Mouse (Mus musculus): Measurements from ENCODE around the gene Brinp1. TPM values are rescaled to one million over a fixed set of nuclear protein-coding genes. Genes with fewer than 3 reads are reported as not detected.
A peak's percentile ranks its signal among the peaks of the same experiment; 100 is the strongest.

Gene Brinp1
- polyA plus RNA-seq, 1 experiment from 2014 or later: 0.15 TPM

DNA sequence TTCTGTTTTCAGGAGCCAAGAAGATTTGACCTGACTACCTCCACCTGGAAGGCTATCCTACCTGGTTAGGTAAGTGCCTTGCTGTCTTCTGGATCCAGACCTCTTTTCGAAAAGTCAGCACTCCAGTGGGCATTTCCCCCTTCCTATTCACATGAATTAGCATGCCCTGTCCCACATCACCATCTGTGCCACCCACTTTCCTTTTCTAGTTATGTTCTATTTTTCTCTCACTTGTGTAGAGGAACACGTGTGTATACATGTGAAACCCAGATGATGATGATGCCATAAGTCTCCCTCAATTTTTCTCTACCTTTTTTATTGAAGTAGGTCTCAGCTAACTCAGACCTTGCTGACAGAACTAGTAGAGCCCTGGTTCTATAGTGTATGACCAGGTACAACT, 11.3 kb downstream of the Brinp1 start:
- Histone ChIP-seq H3K4me2 (ENCODE audit: low read depth, low read length) (no peak overlapping the region), H3K27ac (ENCODE audit: low read depth) (no peak overlapping the region), H3K9ac (replicated peaks) (no peak overlapping the region), H3K4me1 (ENCODE audit: insufficient read depth) (no peaks in the 10 kb centered on the region), H3K9me3 (ENCODE audit: low read length) (no peaks in the 10 kb centered on the region), H3K4me3 (ENCODE audit: low read depth, low read length) (no peak overlapping the region), H3K27me3 (ENCODE audit: insufficient read depth, low read length) (no peaks in the 10 kb centered on the region), H3K36me3 (replicated peaks; ENCODE audit: insufficient read depth, low read length) (no peaks in the 10 kb centered on the region)
- TF ChIP-seq EP300 (IDR thresholded peaks at IDR 0.05; ENCODE audit: low read depth) (no peak), CTCF (IDR thresholded peaks at IDR 0.05; ENCODE audit: low read depth) (no peak)
- DNase-seq: no peak
- ATAC-seq: no peak
- WGBS (ENCODE audit: insufficient replicate concordance): 73% methylated on average over 2 of the region's 2 CpGs

GRCm38 (mm10) chr4:68930022-68930421, 24.2 kb downstream of the Brinp1 start:
- Histone ChIP-seq H3K9me3 (ENCODE audit: low read length) (no peaks in the 10 kb centered on the region), H3K36me3 (replicated peaks; ENCODE audit: insufficient read depth, low read length) (no peaks in the 10 kb centered on the region), H3K27ac (ENCODE audit: low read depth) (no peak overlapping the region), H3K4me2 (ENCODE audit: low read depth, low read length) (no peak overlapping the region), H3K9ac (replicated peaks) (no peak overlapping the region), H3K27me3 (ENCODE audit: insufficient read depth, low read length) (no peaks in the 10 kb centered on the region), H3K4me1 (ENCODE audit: insufficient read depth) (no peaks in the 10 kb centered on the region), H3K4me3 (ENCODE audit: low read depth, low read length) (no peak overlapping the region)
- DNase-seq (no peak), ATAC-seq (no peak)
- WGBS (ENCODE audit: insufficient replicate concordance): 59% methylated on average over 3 of the region's 3 CpGs
- TF ChIP-seq EP300 (IDR thresholded peaks at IDR 0.05; ENCODE audit: low read depth) (no peak), CTCF (IDR thresholded peaks at IDR 0.05; ENCODE audit: low read depth) (no peak)

DNA sequence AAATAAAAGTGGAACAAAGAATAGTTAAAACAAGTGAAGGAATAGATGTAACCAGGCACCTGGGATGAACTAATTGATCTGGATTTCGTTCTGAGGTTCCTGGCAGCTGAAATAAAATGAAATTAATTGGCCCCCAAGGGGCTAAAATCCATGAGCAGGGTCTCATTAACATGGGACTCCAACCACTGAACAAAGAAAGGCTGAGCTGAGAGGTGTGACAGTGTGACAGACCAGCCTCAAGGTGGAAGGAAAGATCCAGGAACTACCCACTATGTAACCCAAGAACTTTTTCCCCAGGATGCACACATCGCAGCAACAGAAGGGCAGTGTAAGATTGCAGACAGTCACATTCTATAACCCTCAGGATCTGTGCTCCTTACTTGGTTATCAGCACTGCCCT, 28.1 kb downstream of the Brinp1 start:
- no peak overlapping the region for H3K27ac ChIP-seq (ENCODE audit: low read depth)
- H3K4me3 ChIP-seq (ENCODE audit: low read depth, low read length): no peak overlapping the region
- ATAC-seq (no peak), DNase-seq (no peak)
- H3K36me3 ChIP-seq (replicated peaks; ENCODE audit: insufficient read depth, low read length): no peaks in the 10 kb centered on the region
- 71% methylated on average over 2 of the region's 2 CpGs for WGBS (ENCODE audit: insufficient replicate concordance)
- H3K9ac ChIP-seq (replicated peaks): no peak overlapping the region
- H3K9me3 ChIP-seq (ENCODE audit: low read length): no peaks in the 10 kb centered on the region
- no peaks in the 10 kb centered on the region for H3K27me3 ChIP-seq (ENCODE audit: insufficient read depth, low read length)
- no peak for TF ChIP-seq CTCF (IDR thresholded peaks at IDR 0.05; ENCODE audit: low read depth)
- no peak for TF ChIP-seq EP300 (IDR thresholded peaks at IDR 0.05; ENCODE audit: low read depth)
- no peak overlapping the region for H3K4me2 ChIP-seq (ENCODE audit: low read depth, low read length)
- H3K4me1 ChIP-seq (ENCODE audit: insufficient read depth): no peaks in the 10 kb centered on the region

DNA sequence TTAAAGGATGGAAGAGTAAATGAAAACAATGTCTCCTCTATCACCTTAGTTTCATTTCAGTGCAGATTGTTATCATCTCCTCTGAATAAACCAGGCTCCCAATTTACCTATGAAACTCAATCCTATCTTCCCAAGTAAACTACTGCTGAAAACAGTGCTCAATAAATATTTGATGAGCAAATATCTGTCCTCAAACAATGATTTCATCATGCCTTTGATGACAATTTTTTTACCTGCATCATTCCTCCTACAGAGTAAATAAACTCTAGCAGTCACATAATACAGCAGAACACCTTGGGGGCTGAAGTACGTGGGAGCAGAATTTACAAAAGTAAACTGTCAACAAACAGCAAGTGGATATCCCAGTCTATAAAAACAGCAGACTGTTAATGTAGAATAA, 31.3 kb downstream of the Brinp1 start:
- H3K4me2 ChIP-seq (ENCODE audit: low read depth, low read length): no peak overlapping the region
- H3K4me3 ChIP-seq (ENCODE audit: low read depth, low read length): no peak overlapping the region
- no peak overlapping the region for H3K27ac ChIP-seq (ENCODE audit: low read depth)
- WGBS (ENCODE audit: insufficient replicate concordance): 31% methylated on average over 1 of the region's 1 CpGs
- peak; percentile 69 for ATAC-seq
- no peak for DNase-seq
- H3K4me1 ChIP-seq (ENCODE audit: insufficient read depth): no peaks in the 10 kb centered on the region
- no peak for TF ChIP-seq EP300 (IDR thresholded peaks at IDR 0.05; ENCODE audit: low read depth)
- TF ChIP-seq CTCF (IDR thresholded peaks at IDR 0.05; ENCODE audit: low read depth): no peak
- H3K9me3 ChIP-seq (ENCODE audit: low read length): no peaks in the 10 kb centered on the region
- H3K36me3 ChIP-seq (replicated peaks; ENCODE audit: insufficient read depth, low read length): no peaks in the 10 kb centered on the region
- no peak overlapping the region for H3K9ac ChIP-seq (replicated peaks)
- no peaks in the 10 kb centered on the region for H3K27me3 ChIP-seq (ENCODE audit: insufficient read depth, low read length)

DNA sequence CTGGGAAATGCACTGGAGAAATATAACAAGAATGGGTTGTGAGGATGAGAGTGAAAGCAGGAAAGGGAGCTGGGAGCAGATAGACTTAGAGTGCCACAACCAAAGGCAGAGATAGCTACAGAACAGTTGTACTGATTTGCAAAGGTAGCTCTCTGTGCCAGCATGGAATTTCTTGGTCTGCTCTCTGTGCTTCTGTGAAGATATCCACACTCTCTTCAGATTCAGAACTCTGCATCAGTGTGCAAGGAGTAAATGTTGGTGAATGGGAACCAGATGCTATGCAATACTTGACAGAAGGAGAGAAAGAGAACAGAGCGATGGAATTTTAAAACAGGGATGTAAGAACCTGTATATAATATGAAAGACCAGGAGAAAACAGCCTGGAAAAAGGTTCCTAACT, 31.7 kb downstream of the Brinp1 start:
- Histone ChIP-seq H3K4me2 (ENCODE audit: low read depth, low read length) (no peak overlapping the region), H3K27ac (ENCODE audit: low read depth) (no peak overlapping the region), H3K4me1 (ENCODE audit: insufficient read depth) (no peaks in the 10 kb centered on the region), H3K9ac (replicated peaks) (no peak overlapping the region), H3K36me3 (replicated peaks; ENCODE audit: insufficient read depth, low read length) (no peaks in the 10 kb centered on the region), H3K27me3 (ENCODE audit: insufficient read depth, low read length) (no peaks in the 10 kb centered on the region), H3K4me3 (ENCODE audit: low read depth, low read length) (no peak overlapping the region), H3K9me3 (ENCODE audit: low read length) (no peaks in the 10 kb centered on the region)
- DNase-seq (no peak), ATAC-seq (no peak)
- WGBS (ENCODE audit: insufficient replicate concordance): 74% methylated on average over 1 of the region's 1 CpGs
- no peak for TF ChIP-seq EP300 (IDR thresholded peaks at IDR 0.05; ENCODE audit: low read depth)
- no peak for TF ChIP-seq CTCF (IDR thresholded peaks at IDR 0.05; ENCODE audit: low read depth)

- Histone ChIP-seq H3K9me3 (ENCODE audit: low read length) (no peaks in the 10 kb centered on the region), H3K4me1 (ENCODE audit: insufficient read depth) (no peaks in the 10 kb centered on the region), H3K36me3 (replicated peaks; ENCODE audit: insufficient read depth, low read length) (no peaks in the 10 kb centered on the region), H3K4me3 (ENCODE audit: low read depth, low read length) (no peak overlapping the region), H3K27ac (ENCODE audit: low read depth) (no peak overlapping the region), H3K4me2 (ENCODE audit: low read depth, low read length) (no peak overlapping the region), H3K27me3 (ENCODE audit: insufficient read depth, low read length) (no peaks in the 10 kb centered on the region), H3K9ac (replicated peaks) (no peak overlapping the region)
- ATAC-seq (no peak), DNase-seq (no peak)
- TF ChIP-seq CTCF (IDR thresholded peaks at IDR 0.05; ENCODE audit: low read depth) (no peak), EP300 (IDR thresholded peaks at IDR 0.05; ENCODE audit: low read depth) (no peak)
- 67% methylated on average over 3 of the region's 3 CpGs for whole genome bisulfite sequencing (ENCODE audit: insufficient replicate concordance)
Observed at GRCm38 (mm10) chr4:68920127-68920526, 34.1 kb downstream of the Brinp1 start.

GRCm38 (mm10) chr4:68910942-68911341, 43.3 kb downstream of the Brinp1 start:
- H3K27me3 ChIP-seq (ENCODE audit: insufficient read depth, low read length): no peaks in the 10 kb centered on the region
- WGBS (ENCODE audit: insufficient replicate concordance): 51% methylated on average over 3 of the region's 3 CpGs
- no peak overlapping the region for H3K9ac ChIP-seq (replicated peaks)
- ATAC-seq (no peak), DNase-seq (no peak)
- H3K36me3 ChIP-seq (replicated peaks; ENCODE audit: insufficient read depth, low read length): no peaks in the 10 kb centered on the region
- H3K9me3 ChIP-seq (ENCODE audit: low read length): no peaks in the 10 kb centered on the region
- H3K4me1 ChIP-seq (ENCODE audit: insufficient read depth): no peaks in the 10 kb centered on the region
- no peak overlapping the region for H3K4me2 ChIP-seq (ENCODE audit: low read depth, low read length)
- H3K4me3 ChIP-seq (ENCODE audit: low read depth, low read length): no peak overlapping the region
- no peak overlapping the region for H3K27ac ChIP-seq (ENCODE audit: low read depth)
- TF ChIP-seq CTCF (IDR thresholded peaks at IDR 0.05; ENCODE audit: low read depth): no peak
- TF ChIP-seq EP300 (IDR thresholded peaks at IDR 0.05; ENCODE audit: low read depth): no peak

Measured in liver, postnatal 0 days (tissue).